Mouse (Mus musculus): ENCODE data around the gene Rorb. TPM values are rescaled to one million over a fixed set of nuclear protein-coding genes. Genes with fewer than 3 reads are reported as not detected.

The Rorb gene
- 1.1 and 1.5 TPM in 2 replicates for polyA plus RNA-seq (2015; fragmentation: Nextera tagmentation; extraction: Ambion mirVana)

GRCm38 (mm10) chr19:19110793-19111427 is at the start of gene Rorb:
Gene Rorb, minus strand, starts transcription at chr19:19111196.

Data from adrenal gland, postnatal 0 days (tissue).